Mouse (Mus musculus) intestine, embryonic 15.5 days (tissue): ENCODE data around the gene Tor1aip2. TPM values are rescaled to one million over a fixed set of nuclear protein-coding genes. Genes with fewer than 3 reads are reported as not detected.
A peak's percentile ranks its signal among the peaks of the same experiment; 100 is the strongest.

Experiments used
- ATAC-seq: fragments of 200-750 bp; cut with Nextera tagmentation; 2 replicates; pipeline ENCODE4 v1.8.0; 2017; ENCODE audit warnings: moderate TSS enrichment, moderate library complexity
- H3K27ac ChIP-seq: fragments of 300-500 bp; sonication (generic); 2 replicates; pipeline ENCODE4 v1.5.1; 2015; ENCODE audit warnings: mild to moderate bottlenecking, inconsistent platforms
- H3K27me3 ChIP-seq: fragments of 300-500 bp; sonication (generic); replicated peaks from 2 replicates; pipeline ENCODE4 v1.6.1; 2015; ENCODE audit warnings: inconsistent platforms
- H3K36me3 ChIP-seq: fragments of 300-500 bp; sonication (generic); 2 replicates; pipeline ENCODE4 v1.6.1; 2015; ENCODE audit warnings: inconsistent platforms
- H3K4me1 ChIP-seq: fragments of 300-500 bp; sonication (generic); replicated peaks from 2 replicates; pipeline ENCODE4 v1.6.1; 2015; ENCODE audit warnings: inconsistent platforms
- H3K4me2 ChIP-seq: fragments of 300-500 bp; sonication (generic); replicated peaks from 2 replicates; pipeline ENCODE4 v1.6.1; 2015; ENCODE audit warnings: mild to moderate bottlenecking, inconsistent platforms
- H3K4me3 ChIP-seq: fragments of 300-500 bp; sonication (generic); replicated peaks from 2 replicates; pipeline ENCODE4 v1.5.1; 2015; ENCODE audit warnings: inconsistent platforms
- H3K9ac ChIP-seq: fragments of 300-500 bp; sonication (generic); 2 replicates; pipeline ENCODE4 v1.6.1; 2015; ENCODE audit warnings: inconsistent platforms
- H3K9me3 ChIP-seq: fragments of 300-500 bp; sonication (generic); 2 replicates; pipeline ENCODE4 v1.6.1; 2016; ENCODE audit warnings: inconsistent platforms
- WGBS: fragments of 180-500 bp; shearing (Covaris S2); methylation state at CpG from one replicate; pipeline ENCODE4 v1.1.7; 2015; 5-methylcytosine and 5-hydroxymethylcytosine counted together
- polyA plus RNA-seq: library from polyadenylated mRNA; unstranded; fragments of >200 nt; fragmentation: Nextera tagmentation; extraction: Ambion mirVana; gene quantifications from 2 replicates; pipeline ENCODE4 v1.2.1, GENCODE M21; 2015

Tor1aip2 gene
- polyA plus RNA-seq, 1 experiment from 2014 or later: 139 TPM

- H3K9ac ChIP-seq: no peak overlapping the region
These were observed 7.8 kb downstream of the Tor1aip2 start for GRCm38 (mm10) chr1:156043027-156043426.

GRCm38 (mm10) chr1:156044211-156044611 lies 9.0 kb downstream of the Tor1aip2 start:
- WGBS: 46% methylated on average over 5 of the region's 5 CpGs
- no peak overlapping the region for H3K4me2 ChIP-seq
- no peaks in the 10 kb centered on the region for H3K27me3 ChIP-seq
- ATAC-seq: peak; percentile 63
- no peaks in the 10 kb centered on the region for H3K9me3 ChIP-seq
- H3K27ac ChIP-seq: no peak overlapping the region
- 0 out of 2 replicates have a peak, but pooled peaks cover 3% of the 10 kb centered on the region for H3K36me3 ChIP-seq
- H3K9ac ChIP-seq: no peak overlapping the region
- H3K4me1 ChIP-seq: peaks cover 18% of the 10 kb centered on the region
- H3K4me3 ChIP-seq: no peak overlapping the region

More at GRCm38 (mm10) chr1:156043027-156043426, 7.8 kb downstream of the Tor1aip2 start:
- Histone ChIP-seq H3K4me3 (no peak overlapping the region), H3K27me3 (no peaks in the 10 kb centered on the region), H3K4me2 (peak overlapping the region; percentile 20; the same call in 1 of the 2 replicates), H3K9me3 (no peaks in the 10 kb centered on the region), H3K4me1 (peaks cover 18% of the 10 kb centered on the region), H3K36me3 (no peaks in the 10 kb centered on the region), H3K27ac (0 out of 2 replicates have a peak overlapping the region, but pooled peaks have one; percentile 48)
- peak; percentile 15; the same call in 1 of the 2 replicates for ATAC-seq
- WGBS: 15% methylated on average over 4 of the region's 4 CpGs

- 85% methylated on average over 3 of the region's 3 CpGs for WGBS
- no peak for ATAC-seq
- peaks cover 8% of the 10 kb centered on the region for H3K36me3 ChIP-seq
These were observed 11.5 kb downstream of the Tor1aip2 start for GRCm38 (mm10) chr1:156046688-156047087.

GRCm38 (mm10) chr1:156058207-156058606 lies 23.0 kb downstream of the Tor1aip2 start:
- Histone ChIP-seq H3K4me1 (no peaks in the 10 kb centered on the region), H3K4me2 (no peak overlapping the region), H3K27me3 (no peaks in the 10 kb centered on the region), H3K4me3 (no peak overlapping the region), H3K9ac (no peak overlapping the region), H3K27ac (no peak overlapping the region), H3K36me3 (peaks cover 13% of the 10 kb centered on the region; the same call in 1 of the 2 replicates), H3K9me3 (no peaks in the 10 kb centered on the region)
- WGBS: 81% methylated on average over 2 of the region's 2 CpGs
- no peak for ATAC-seq

More at GRCm38 (mm10) chr1:156046688-156047087, 11.5 kb downstream of the Tor1aip2 start:
- Histone ChIP-seq H3K4me2 (no peak overlapping the region), H3K4me1 (peaks cover 15% of the 10 kb centered on the region), H3K9me3 (no peaks in the 10 kb centered on the region), H3K9ac (no peak overlapping the region), H3K4me3 (no peak overlapping the region), H3K27me3 (no peaks in the 10 kb centered on the region), H3K27ac (no peak overlapping the region)

- Histone ChIP-seq H3K4me1 (0 out of 2 replicates have a peak, but pooled peaks cover 2% of the 10 kb centered on the region), H3K27ac (no peak overlapping the region), H3K4me2 (no peak overlapping the region), H3K36me3 (peaks cover 25% of the 10 kb centered on the region), H3K27me3 (no peaks in the 10 kb centered on the region), H3K9ac (no peak overlapping the region), H3K9me3 (no peaks in the 10 kb centered on the region), H3K4me3 (no peak overlapping the region)
- 78% methylated on average over 4 of the region's 4 CpGs for WGBS
- ATAC-seq: no peak
These were observed 27.0 kb downstream of the Tor1aip2 start for GRCm38 (mm10) chr1:156062193-156062592.

GRCm38 (mm10) chr1:156066133-156066532 lies 30.9 kb downstream of the Tor1aip2 start:
- H3K4me2 ChIP-seq: no peak overlapping the region
- WGBS: 61% methylated on average over 3 of the region's 3 CpGs
- peaks cover 25% of the 10 kb centered on the region for H3K36me3 ChIP-seq
- no peak for ATAC-seq
- no peaks in the 10 kb centered on the region for H3K9me3 ChIP-seq
- H3K27me3 ChIP-seq: no peaks in the 10 kb centered on the region
- H3K9ac ChIP-seq: no peak overlapping the region
- H3K27ac ChIP-seq: no peak overlapping the region
- H3K4me3 ChIP-seq: no peak overlapping the region
- 0 out of 2 replicates have a peak, but pooled peaks cover 2% of the 10 kb centered on the region for H3K4me1 ChIP-seq

GRCm38 (mm10) chr1:156070106-156070505 lies 34.9 kb downstream of the Tor1aip2 start:
- no peak for ATAC-seq
- Histone ChIP-seq H3K4me3 (no peak overlapping the region), H3K27ac (no peak overlapping the region), H3K27me3 (no peaks in the 10 kb centered on the region), H3K4me2 (no peak overlapping the region), H3K4me1 (0 out of 2 replicates have a peak, but pooled peaks cover 2% of the 10 kb centered on the region), H3K36me3 (peaks cover 7% of the 10 kb centered on the region; the same call in 1 of the 2 replicates), H3K9me3 (no peaks in the 10 kb centered on the region), H3K9ac (no peak overlapping the region)
- 68% methylated on average over 14 of the region's 14 CpGs for WGBS

GRCm38 (mm10) chr1:156073169-156073821 lies 38.1 kb downstream of the Tor1aip2 start:
- H3K4me2 ChIP-seq: no peak overlapping the region
- H3K4me1 ChIP-seq: no peaks in the 10 kb centered on the region
- no peaks in the 10 kb centered on the region for H3K9me3 ChIP-seq
- WGBS: 57% methylated on average over 15 of the region's 15 CpGs
- ATAC-seq: peak; percentile 32; the same call in 1 of the 2 replicates
- H3K9ac ChIP-seq: no peak overlapping the region
- no peaks in the 10 kb centered on the region for H3K36me3 ChIP-seq
- no peak overlapping the region for H3K27ac ChIP-seq
- H3K27me3 ChIP-seq: no peaks in the 10 kb centered on the region
- no peak overlapping the region for H3K4me3 ChIP-seq

GRCm38 (mm10) chr1:156074575-156074974 lies 39.4 kb downstream of the Tor1aip2 start:
- H3K27me3 ChIP-seq: no peaks in the 10 kb centered on the region
- H3K27ac ChIP-seq: no peak overlapping the region
- WGBS: 43% methylated on average over 8 of the region's 8 CpGs
- H3K4me1 ChIP-seq: no peaks in the 10 kb centered on the region
- H3K36me3 ChIP-seq: no peaks in the 10 kb centered on the region
- no peaks in the 10 kb centered on the region for H3K9me3 ChIP-seq
- H3K9ac ChIP-seq: no peak overlapping the region
- no peak for ATAC-seq
- H3K4me3 ChIP-seq: no peak overlapping the region
- H3K4me2 ChIP-seq: no peak overlapping the region

GRCm38 (mm10) chr1:156076474-156076873 lies 41.3 kb downstream of the Tor1aip2 start:
- Histone ChIP-seq H3K4me1 (no peaks in the 10 kb centered on the region), H3K4me2 (no peak overlapping the region), H3K9ac (no peak overlapping the region), H3K9me3 (no peaks in the 10 kb centered on the region), H3K4me3 (no peak overlapping the region), H3K36me3 (no peaks in the 10 kb centered on the region), H3K27ac (no peak overlapping the region), H3K27me3 (no peaks in the 10 kb centered on the region)
- WGBS: 59% methylated on average over 4 of the region's 4 CpGs
- no peak for ATAC-seq

- Histone ChIP-seq H3K4me2 (no peak overlapping the region), H3K4me1 (no peaks in the 10 kb centered on the region), H3K27me3 (no peaks in the 10 kb centered on the region), H3K4me3 (no peak overlapping the region), H3K36me3 (no peaks in the 10 kb centered on the region), H3K27ac (no peak overlapping the region), H3K9me3 (no peaks in the 10 kb centered on the region), H3K9ac (no peak overlapping the region)
- WGBS: 60% methylated on average over 3 of the region's 3 CpGs
- no peak for ATAC-seq
These were observed 42.5 kb downstream of the Tor1aip2 start for GRCm38 (mm10) chr1:156077655-156078054.

- H3K4me3 ChIP-seq: no peak overlapping the region
- no peak overlapping the region for H3K4me2 ChIP-seq
- no peak overlapping the region for H3K27ac ChIP-seq
- no peak for ATAC-seq
- H3K9ac ChIP-seq: no peak overlapping the region
- H3K9me3 ChIP-seq: no peaks in the 10 kb centered on the region
- no peaks in the 10 kb centered on the region for H3K36me3 ChIP-seq
- 58% methylated on average over 3 of the region's 3 CpGs for WGBS
- no peaks in the 10 kb centered on the region for H3K27me3 ChIP-seq
- no peaks in the 10 kb centered on the region for H3K4me1 ChIP-seq
These were observed 49.4 kb downstream of the Tor1aip2 start for GRCm38 (mm10) chr1:156084603-156085002.

GRCm38 (mm10) chr1:156085770-156086169 lies 50.6 kb downstream of the Tor1aip2 start:
- 0 out of 2 replicates have a peak, but pooled peaks have one; percentile 31 for ATAC-seq
- WGBS: 66% methylated on average over 5 of the region's 5 CpGs
- H3K27ac ChIP-seq: no peak overlapping the region

More at GRCm38 (mm10) chr1:156085770-156086169, 50.6 kb downstream of the Tor1aip2 start:
- Histone ChIP-seq H3K9ac (no peak overlapping the region), H3K9me3 (no peaks in the 10 kb centered on the region), H3K4me3 (no peak overlapping the region), H3K27me3 (no peaks in the 10 kb centered on the region), H3K36me3 (no peaks in the 10 kb centered on the region), H3K4me2 (no peak overlapping the region), H3K4me1 (no peaks in the 10 kb centered on the region; the same call in 1 of the 2 replicates)
